Mouse (Mus musculus): ENCODE measurements at regions not wholly inside any gene's neighbourhood (a gene's known extent, or its start where the extent isn't known, plus 50 kb on each side); places are given as distances from the start of the nearest gene placed in this dataset.

- H3K27me3 ChIP-seq (ENCODE audit: control insufficient read depth, insufficient read depth, low read length): no peaks in the 10 kb centered on the region
- no peak for ATAC-seq (ENCODE audit: insufficient number of reproducible peaks, insufficient read depth, low FRiP score, low read depth)
- no peak overlapping the region for H3K4me3 ChIP-seq (ENCODE audit: control insufficient read depth in 1 of 2, insufficient read depth in 1 of 2, low read depth in 1 of 2, low read length in 2 of 2)
- no peak overlapping the region for H3K4me2 ChIP-seq (ENCODE audit: low read length)
- H3K9ac ChIP-seq (ENCODE audit: low read length): no peak overlapping the region
- 75% methylated on average over 6 of the region's 6 CpGs for WGBS
- H3K36me3 ChIP-seq (ENCODE audit: control insufficient read depth, insufficient read depth, low read length): no peaks in the 10 kb centered on the region
- H3K27ac ChIP-seq (replicated peaks in 1 of 2; ENCODE audit: control insufficient read depth in 1 of 2, insufficient read depth in 1 of 2, low read depth in 2 of 2, low read length in 2 of 2): no peak overlapping the region
- H3K9me3 ChIP-seq (ENCODE audit: control insufficient read depth, low read length): no peaks in the 10 kb centered on the region
- no peaks in the 10 kb centered on the region for H3K4me1 ChIP-seq (ENCODE audit: control insufficient read depth in 2 of 2, insufficient read depth in 2 of 2, low read length in 2 of 2)
Measured at GRCm38 (mm10) chr10:8577642-8578356, 59.2 kb upstream of the Ust start.

Data from heart, embryonic 14.5 days (tissue).